Comparison of ENCODE assay signal across 8 mouse cellular contexts in genomic region chr15:68428444-68429228, GRCm38 (mm10).
DNase-seq lines count a peak whose midpoint lies in the region.

No protein-coding gene starts in this region.

- H3K27me3 ChIP-seq in midbrain, embryonic 10.5 days (ENCODE audit: low read depth, poor library complexity, severe bottlenecking), result no peaks in the 10 kb centered on the region
- H3K27me3 ChIP-seq in splenic B cell, adult 2 months (ENCODE audit: control insufficient read depth, insufficient read depth, low read length, poor library complexity, severe bottlenecking), result no peaks in the 10 kb centered on the region

- H3K9me3 ChIP-seq in midbrain, embryonic 10.5 days (replicated peaks), result no peaks in the 10 kb centered on the region

- H3K27ac ChIP-seq in midbrain, embryonic 10.5 days (replicated peaks), result no peak overlapping the region

- peak; percentile 21 for DNase-seq in adrenal gland, adult 2 months
- DNase-seq in adrenal gland, postnatal 25 days, result no peak
- peak; percentile 28 for DNase-seq in A20 (ENCODE audit: low read depth, low spot score)
- peak; percentile 75 for DNase-seq in cerebellum, adult 9-10 months
- DNase-seq in frontal cortex, postnatal 14 days (ENCODE audit: low spot score in 2 of 2), result peak; percentile 40 to 64
- DNase-seq in layer of hippocampus, adult 8-10 months (ENCODE audit: low spot score in 2 of 2), result peak; percentile 48 to 78
- DNase-seq in midbrain, embryonic 10.5 days (ENCODE audit: low spot score), result peak; percentile 35
- peak; percentile 49 for DNase-seq in splenic B cell, adult 2 months (ENCODE audit: low read depth, low spot score)

- H3K36me3 ChIP-seq in midbrain, embryonic 10.5 days, result no peaks in the 10 kb centered on the region
- no peaks in the 10 kb centered on the region for H3K36me3 ChIP-seq in splenic B cell, adult 2 months (ENCODE audit: control insufficient read depth, insufficient read depth, low read length, poor library complexity, severe bottlenecking)

- H3K4me1 ChIP-seq in midbrain, embryonic 10.5 days, result no peaks in the 10 kb centered on the region

- H3K4me3 ChIP-seq in midbrain, embryonic 10.5 days, result no peak overlapping the region

- 29% methylated on average over 6 of the region's 6 CpGs for WGBS in midbrain, embryonic 10.5 days
